Comparison of ENCODE assay signal across 21 mouse cellular contexts in the genomic region with DNA sequence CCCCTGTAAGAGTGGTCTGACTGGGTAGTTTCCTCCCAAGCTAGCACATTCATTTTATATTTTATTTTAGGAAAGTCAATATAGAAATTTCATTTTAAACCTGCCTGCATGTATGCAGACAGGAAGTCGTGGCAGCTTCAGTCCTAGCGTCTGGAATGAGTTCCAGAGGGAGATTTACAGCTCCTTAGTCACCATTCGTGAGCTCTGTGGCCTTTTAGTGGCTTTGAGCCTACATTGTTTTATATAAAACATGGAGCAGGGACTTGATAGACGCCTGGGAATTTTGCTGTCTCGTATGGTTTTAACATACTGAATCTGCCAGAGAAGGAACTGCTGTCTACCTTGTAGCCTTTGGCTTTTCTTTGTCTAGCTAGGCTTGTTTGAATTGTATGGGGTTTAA. TPM values are rescaled to one million over a fixed set of nuclear protein-coding genes. Genes with fewer than 3 reads are reported as not detected.
A peak's percentile ranks its signal among the peaks of the same experiment; 100 is the strongest.
DNase-seq lines count a peak whose midpoint lies in the region; ATAC-seq and TF ChIP-seq lines count a peak whose summit lies in the region.
"Had no signal": no experiment of that assay in that cellular context is flagged by ENCODE, and none has a peak within 500 bp of the region (broad histone marks: within the 10 kb centered on the region; RNA-seq: fewer than 3 reads in every experiment).

No protein-coding gene starts in this region.

- 71% methylated on average over 5 of the region's 5 CpGs for WGBS in forebrain, embryonic 16.5 days
- WGBS in forebrain, embryonic 12.5 days = 79% methylated on average over 5 of the region's 5 CpGs
- WGBS in limb, embryonic 12.5 days = 40% methylated on average over 5 of the region's 5 CpGs
- WGBS in limb, embryonic 10.5 days = 56% methylated on average over 5 of the region's 5 CpGs

- H3K79me2 ChIP-seq in myocyte (ENCODE audit: control insufficient read depth, insufficient read depth) = no peaks in the 10 kb centered on the region

- no peak for ATAC-seq in forebrain, embryonic 16.5 days
- ATAC-seq in forebrain, embryonic 12.5 days (ENCODE audit: low FRiP score) = no peak
- no peak for ATAC-seq in limb, embryonic 12.5 days (ENCODE audit: insufficient number of reproducible peaks, insufficient read depth, low FRiP score, low TSS enrichment, low read depth)
- ATAC-seq: CD4-positive, CD25-positive, alpha-beta regulatory T cell, adult 4 months; forebrain, embryonic 15.5 days; intestine, postnatal 0 days had no signal

- H3K27me3 ChIP-seq in forebrain, embryonic 16.5 days (replicated peaks; ENCODE audit: control insufficient read depth, insufficient read depth, low read length) = no peaks in the 10 kb centered on the region
- H3K27me3 ChIP-seq in forebrain, embryonic 12.5 days = peaks cover 7% of the 10 kb centered on the region; the same call in 1 of the 2 replicates
- 0 out of 2 replicates have a peak, but pooled peaks cover 3% of the 10 kb centered on the region for H3K27me3 ChIP-seq in limb, embryonic 12.5 days
- H3K27me3 ChIP-seq in limb, embryonic 10.5 days (ENCODE audit: low read depth, poor library complexity, severe bottlenecking) = no peaks in the 10 kb centered on the region
- no peaks in the 10 kb centered on the region for H3K27me3 ChIP-seq in myocyte (ENCODE audit: control insufficient read depth, insufficient read depth, insufficient read length)
- H3K27me3 ChIP-seq: forebrain, embryonic 15.5 days; hindbrain, embryonic 15.5 days had no signal

- no peak overlapping the region for H3K4me2 ChIP-seq in forebrain, embryonic 16.5 days (ENCODE audit: low read length)
- no peak overlapping the region for H3K4me2 ChIP-seq in forebrain, embryonic 12.5 days
- no peak overlapping the region for H3K4me2 ChIP-seq in limb, embryonic 12.5 days
- H3K4me2 ChIP-seq in myocyte (ENCODE audit: low read depth) = peak overlapping the region; percentile 12
- H3K4me2 ChIP-seq: forebrain, embryonic 15.5 days; heart, embryonic 13.5 days; hindbrain, embryonic 12.5 days; hindbrain, embryonic 15.5 days had no signal

- no peak overlapping the region for H3K9ac ChIP-seq in forebrain, embryonic 16.5 days (replicated peaks; ENCODE audit: low read depth, low read length)
- no peak overlapping the region for H3K9ac ChIP-seq in forebrain, embryonic 12.5 days
- no peak overlapping the region for H3K9ac ChIP-seq in limb, embryonic 12.5 days (replicated peaks)
- H3K9ac ChIP-seq: forebrain, embryonic 15.5 days; heart, embryonic 13.5 days; hindbrain, embryonic 12.5 days; hindbrain, embryonic 15.5 days had no signal

- H3K9me3 ChIP-seq in forebrain, embryonic 16.5 days (ENCODE audit: control insufficient read depth, low read length) = no peaks in the 10 kb centered on the region
- no peaks in the 10 kb centered on the region for H3K9me3 ChIP-seq in forebrain, embryonic 12.5 days
- H3K9me3 ChIP-seq in limb, embryonic 12.5 days = no peaks in the 10 kb centered on the region
- no peaks in the 10 kb centered on the region for H3K9me3 ChIP-seq in limb, embryonic 10.5 days (replicated peaks)
- H3K9me3 ChIP-seq: forebrain, embryonic 15.5 days; heart, embryonic 10.5 days; heart, embryonic 13.5 days; hindbrain, embryonic 12.5 days; hindbrain, embryonic 15.5 days had no signal

- DNase-seq in adrenal gland, adult 2 months = peak; percentile 38
- DNase-seq in adrenal gland, postnatal 4 days (ENCODE audit: low spot score in 2 of 2) = no peak
- no peak for DNase-seq in limb, embryonic 10.5 days (ENCODE audit: low spot score)
- DNase-seq in heart, postnatal 14 days = no peak
- DNase-seq: cerebellum, adult 18-20 months; cerebellum, adult 9-10 months; cerebellum, postnatal 14 days; gastrocnemius, postnatal 10 days; gastrocnemius, postnatal 36 days; heart, adult 2 months had no signal

- H3K27ac ChIP-seq in forebrain, embryonic 16.5 days (ENCODE audit: low read length) = peak overlapping the region; percentile 18; the same call in 1 of the 2 replicates
- no peak overlapping the region for H3K27ac ChIP-seq in forebrain, embryonic 12.5 days
- H3K27ac ChIP-seq in limb, embryonic 12.5 days = 0 out of 2 replicates have a peak overlapping the region, but pooled peaks have one; percentile 45
- no peak overlapping the region for H3K27ac ChIP-seq in limb, embryonic 10.5 days
- H3K27ac ChIP-seq: heart, adult 2 months; heart, embryonic 10.5 days; heart, embryonic 13.5 days; hindbrain, embryonic 12.5 days; hindbrain, embryonic 15.5 days had no signal

- H3K36me3 ChIP-seq in forebrain, embryonic 16.5 days (ENCODE audit: control insufficient read depth, insufficient read depth) = no peaks in the 10 kb centered on the region
- H3K36me3 ChIP-seq in forebrain, embryonic 12.5 days (replicated peaks) = no peaks in the 10 kb centered on the region
- H3K36me3 ChIP-seq in limb, embryonic 12.5 days = no peaks in the 10 kb centered on the region
- H3K36me3 ChIP-seq in limb, embryonic 10.5 days = peaks cover 4% of the 10 kb centered on the region; the same call in 1 of the 2 replicates
- H3K36me3 ChIP-seq in myocyte (ENCODE audit: control insufficient read depth, insufficient read depth) = no peaks in the 10 kb centered on the region
- H3K36me3 ChIP-seq: forebrain, embryonic 15.5 days; heart, embryonic 10.5 days; heart, embryonic 13.5 days; hindbrain, embryonic 12.5 days; hindbrain, embryonic 15.5 days had no signal

- no peak overlapping the region for H3K4me3 ChIP-seq in forebrain, embryonic 16.5 days (replicated peaks; ENCODE audit: low read length)
- no peak overlapping the region for H3K4me3 ChIP-seq in forebrain, embryonic 12.5 days (replicated peaks)
- H3K4me3 ChIP-seq in limb, embryonic 12.5 days (replicated peaks) = no peak overlapping the region
- H3K4me3 ChIP-seq in limb, embryonic 10.5 days = no peak overlapping the region
- no peak overlapping the region for H3K4me3 ChIP-seq in myocyte
- H3K4me3 ChIP-seq: forebrain, embryonic 15.5 days; heart, adult 2 months; heart, embryonic 10.5 days; heart, embryonic 13.5 days; hindbrain, embryonic 12.5 days; hindbrain, embryonic 15.5 days had no signal

- intact Hi-C loops in heart, postnatal 14 days (cut with DNase I) = no loop called here

- peaks cover 16% of the 10 kb centered on the region for H3K4me1 ChIP-seq in forebrain, embryonic 16.5 days (replicated peaks; ENCODE audit: control insufficient read depth, insufficient read depth, low read length)
- H3K4me1 ChIP-seq in forebrain, embryonic 12.5 days = peaks cover 9% of the 10 kb centered on the region
- peaks cover 18% of the 10 kb centered on the region for H3K4me1 ChIP-seq in limb, embryonic 12.5 days (replicated peaks)
- H3K4me1 ChIP-seq in limb, embryonic 10.5 days = peaks cover 27% of the 10 kb centered on the region

- H3ac ChIP-seq in myocyte (ENCODE audit: control insufficient read depth, insufficient read length) = no peak overlapping the region

- TF ChIP-seq POLR2A in myocyte (IDR thresholded peaks at IDR 0.05; ENCODE audit: insufficient read length, low read depth) = no peak

TF ChIP-seq in myocyte, 11 proteins besides CTCF, POLR2A, EP300 and RAD21:
- TF ChIP-seq POLR2AphosphoS2 (IDR thresholded peaks at IDR 0.05; ENCODE audit: insufficient read length, low read depth) (no peak), MYOG (IDR thresholded peaks at IDR 0.05; ENCODE audit: control insufficient read depth in 1 of 3, insufficient read depth in 1 of 3, insufficient read length in 2 of 3, low read depth in 2 of 3) (no peak), MYOD1 (IDR thresholded peaks at IDR 0.05; ENCODE audit: control insufficient read depth in 1 of 3, insufficient read length in 2 of 3, low read depth in 2 of 3) (no peak), REST (IDR thresholded peaks at IDR 0.05; ENCODE audit: insufficient read depth, insufficient read length) (no peak), SRF (IDR thresholded peaks at IDR 0.05; ENCODE audit: control insufficient read depth, insufficient read length, low read depth) (no peak), MAX (IDR thresholded peaks at IDR 0.05; ENCODE audit: low read depth) (no peak), TCF12 (IDR thresholded peaks at IDR 0.05; ENCODE audit: insufficient read depth, poor library complexity, severe bottlenecking) (no peak), TCF3 (IDR thresholded peaks at IDR 0.05; ENCODE audit: insufficient read length, low read depth) (no peak), USF1 (IDR thresholded peaks at IDR 0.05; ENCODE audit: low read depth) (no peak), E2F4 (IDR thresholded peaks at IDR 0.05; ENCODE audit: insufficient read depth) (no peak), CEBPB (IDR thresholded peaks at IDR 0.05; ENCODE audit: insufficient read depth, poor library complexity, severe bottlenecking) (no peak)

RNA-seq across cellular contexts. Expression of gene B3glct, which starts 2.9 kb away (rescaled TPM):
- total RNA-seq in adrenal gland, adult 2 months (2021) = 10 to 100 TPM; 20.3 to 24.7 TPM
- polyA plus RNA-seq in adrenal gland, adult 2 months (2012; rRNA removed) = 8.1 and 11.2 TPM in 2 replicates
- total RNA-seq in adrenal gland, postnatal 4 days (2021) = 10 to 100 TPM; 23.9 to 26.5 TPM
- polyA plus RNA-seq in forebrain, embryonic 16.5 days (2015; fragmentation: Nextera tagmentation; extraction: Ambion mirVana) = 13.4 and 14.4 TPM in 2 replicates
- polyA plus RNA-seq in forebrain, embryonic 12.5 days (2016; fragmentation: Nextera tagmentation; extraction: Ambion mirVana) = 16.4 TPM in 2 replicates
- polyA plus RNA-seq in limb, embryonic 12.5 days (2016; fragmentation: Nextera tagmentation; extraction: Ambion mirVana) = 15.1 and 17.8 TPM in 2 replicates
- 20.4 and 21.1 TPM in 2 replicates for polyA plus RNA-seq in limb, embryonic 10.5 days (2016; fragmentation: Nextera tagmentation; extraction: Ambion mirVana)
- 4.6 TPM for polyA plus RNA-seq in myocyte (2012; fragmentation: generic; extraction: Trizol)
- 1 to 10 TPM; 6.7 to 7.0 TPM for total RNA-seq in heart, postnatal 14 days (2021)

RNA-seq across cellular contexts. Expression of gene Hsph1, which starts 44.8 kb away (rescaled TPM):
- 100 to 1,000 TPM; 116 to 371 TPM for total RNA-seq in adrenal gland, adult 2 months (2021)
- polyA plus RNA-seq in adrenal gland, adult 2 months (2012; rRNA removed) = 5.1 and 23.5 TPM in 2 replicates
- 10 to 100 TPM; 20.9 to 39.2 TPM for total RNA-seq in adrenal gland, postnatal 4 days (2021)
- 117 and 122 TPM in 2 replicates for polyA plus RNA-seq in forebrain, embryonic 16.5 days (2015; fragmentation: Nextera tagmentation; extraction: Ambion mirVana)
- polyA plus RNA-seq in forebrain, embryonic 12.5 days (2016; fragmentation: Nextera tagmentation; extraction: Ambion mirVana) = 123 and 129 TPM in 2 replicates
- 80.9 and 82.2 TPM in 2 replicates for polyA plus RNA-seq in limb, embryonic 12.5 days (2016; fragmentation: Nextera tagmentation; extraction: Ambion mirVana)
- 129 and 164 TPM in 2 replicates for polyA plus RNA-seq in limb, embryonic 10.5 days (2016; fragmentation: Nextera tagmentation; extraction: Ambion mirVana)
- 38.0 TPM for polyA plus RNA-seq in myocyte (2012; fragmentation: generic; extraction: Trizol)
- 10 to 100 TPM; 23.0 to 28.5 TPM for total RNA-seq in heart, postnatal 14 days (2021)

Comparison
In these comparisons a context has a peak if more than half of its experiments do, and no peak if none do; other contexts are left out.
1. H3K27ac ChIP-seq: peak in forebrain, embryonic 16.5 days (single experiment) and limb, embryonic 12.5 days (single experiment); none in forebrain, embryonic 12.5 days (single experiment) and limb, embryonic 10.5 days (single experiment).